Mouse (Mus musculus): ENCODE measurements around the gene Tmem204.

DNA sequence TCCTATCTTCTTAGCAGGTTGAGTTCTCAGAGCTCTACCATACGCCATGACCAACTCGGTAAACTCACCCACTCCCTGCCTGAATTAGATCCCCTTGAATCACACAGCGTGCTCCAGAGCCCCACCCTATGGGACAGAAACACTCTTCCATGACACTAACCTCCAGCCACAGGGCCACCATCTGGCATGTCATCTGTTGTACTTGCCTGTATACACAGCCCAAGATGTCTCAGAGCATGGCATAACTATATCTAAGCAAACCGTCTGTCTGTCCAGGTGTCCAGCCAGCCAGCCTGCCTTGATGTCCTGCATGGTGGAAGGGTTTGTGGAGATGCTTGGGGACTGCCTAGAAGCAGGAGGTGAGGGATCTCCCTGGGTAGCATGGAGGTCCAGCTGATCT, 6.5 kb downstream of the Tmem204 start:
- no peak for TF ChIP-seq CTCF (IDR thresholded peaks at IDR 0.05; ENCODE audit: low read depth, low read length)
- no peak for TF ChIP-seq POLR2A (IDR thresholded peaks at IDR 0.05; ENCODE audit: borderline replicate concordance, low read depth, low read length)
